Mouse (Mus musculus) activated CD4-positive, CD25-positive, alpha-beta regulatory T cell (primary cell): Measurements from ENCODE around the gene Acat3. TPM values are rescaled to one million over a fixed set of nuclear protein-coding genes. Genes with fewer than 3 reads are reported as not detected.

Experiments
- polyA plus RNA-seq, 2 experiments: library from polyadenylated mRNA; unstranded; fragments of 100-300 nt; shearing (Covaris generic); gene quantifications; one replicate each; pipeline ENCODE4 v1.2.1; 2017

Acat3 gene
- 1 to 10 TPM in 1 of 2 experiments, under 1 TPM in 1; 0.35 to 4.4 TPM for polyA plus RNA-seq

GRCm38 (mm10) chr17:12940151-12940805 is at the start of gene Acat3:
Gene Acat3 (minus strand): TSS chr17:12940600.

DNA sequence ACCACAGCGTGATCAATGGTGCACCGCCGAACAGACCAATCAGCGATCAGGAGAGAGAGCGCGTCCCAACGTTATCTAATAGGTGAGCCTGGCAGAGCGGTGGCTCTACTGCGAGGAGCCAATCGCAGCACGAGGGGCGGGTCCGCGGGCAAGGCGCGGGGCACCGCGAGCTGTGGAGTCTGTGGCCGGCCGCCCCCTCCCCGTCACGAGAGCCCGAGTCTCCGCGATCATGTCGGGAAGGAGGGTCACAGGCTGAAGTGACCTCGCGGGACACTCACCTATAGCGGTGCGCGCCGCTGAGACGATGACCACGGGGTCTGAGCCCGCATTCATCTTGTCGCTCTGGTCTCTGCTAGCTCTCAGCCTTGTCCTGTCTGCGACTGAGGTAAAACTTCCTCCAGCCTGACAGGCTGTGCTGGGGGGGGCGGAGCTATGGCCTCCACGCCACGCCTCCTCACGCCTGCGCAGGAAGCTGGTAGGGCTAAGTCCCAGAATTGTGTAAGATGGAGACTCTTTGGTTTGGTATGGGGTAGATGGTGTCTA is 20.0 kb upstream of the Acat3 start, which contains the start of gene Acat2:
Gene Acat2 (minus strand): TSS at position 417 of the 543 bp plus-strand sequence.

GRCm38 (mm10) chr17:12915881-12916583 is 24.4 kb downstream of the Acat3 start, which contains the start of gene Mrpl18:
Gene Mrpl18 (minus strand): TSS chr17:12916345.

DNA sequence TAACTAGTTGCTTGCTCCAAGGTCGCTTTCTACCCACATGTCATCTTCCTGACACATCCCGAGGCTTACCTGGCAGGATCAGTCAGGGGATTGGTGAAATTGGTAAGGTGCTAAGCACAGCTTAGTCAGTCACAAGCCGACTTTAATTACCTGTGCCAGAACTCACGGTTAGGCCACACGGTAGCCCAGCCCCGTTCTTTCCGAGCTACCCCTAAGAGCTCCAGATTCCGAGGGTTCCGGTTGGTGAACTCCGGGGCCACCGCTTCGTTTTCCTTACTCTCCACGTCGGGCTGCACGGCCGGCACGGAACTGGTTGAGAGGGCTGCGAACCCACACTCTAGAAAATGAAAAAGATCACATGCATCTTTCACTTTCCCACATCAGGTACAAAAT is 24.9 kb downstream of the Acat3 start, which contains the start of gene Tcp1:
Gene Tcp1 (plus strand): TSS at position 214 of the 393 bp plus-strand sequence.

DNA sequence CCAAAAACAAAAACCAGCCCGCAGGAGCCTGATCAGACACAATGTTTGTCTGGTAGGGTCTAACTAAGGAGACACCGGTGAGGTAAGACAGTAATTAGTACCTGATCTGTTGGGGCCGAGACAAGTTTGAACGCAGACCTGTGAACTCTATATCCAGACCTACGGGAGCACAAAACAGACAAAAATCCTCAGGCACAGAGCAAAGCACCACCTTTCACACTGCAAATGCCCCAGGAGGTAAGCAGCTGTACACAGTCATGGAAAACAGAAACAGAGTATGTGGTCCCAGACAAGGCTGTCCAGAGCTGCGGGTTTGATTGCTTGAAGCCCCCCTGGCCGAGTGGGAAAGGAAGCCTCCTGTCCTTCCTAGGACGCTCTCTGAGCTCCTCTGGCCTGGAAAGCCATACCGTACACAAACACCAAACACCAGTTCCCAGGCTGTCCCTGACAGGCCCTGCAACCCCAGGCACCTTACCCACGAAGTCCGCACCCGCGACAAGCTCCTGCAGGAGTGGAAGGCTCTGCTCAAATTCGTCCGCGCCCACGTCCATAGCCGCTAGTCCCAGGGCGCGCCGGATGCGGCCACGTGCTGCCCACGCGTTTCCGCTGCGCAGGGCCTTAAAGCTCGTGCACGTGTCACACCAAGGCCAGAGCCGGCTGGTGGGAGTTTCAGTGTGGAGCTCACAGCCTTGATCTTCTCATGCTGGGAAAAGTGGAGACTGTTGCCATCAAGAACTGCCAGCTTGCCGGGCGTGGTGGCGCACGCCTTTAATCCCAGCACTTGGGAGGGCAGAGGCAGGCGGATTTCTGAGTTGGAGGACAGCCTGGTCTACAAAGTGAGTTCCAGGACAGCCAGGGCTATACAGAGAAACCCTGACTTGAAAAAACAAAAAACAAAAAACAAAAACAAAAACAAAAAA is 30.8 kb downstream of the Acat3 start, which contains the start of gene Pnldc1:
Gene Pnldc1 (minus strand): TSS at position 870 of the 920 bp plus-strand sequence.

DNA sequence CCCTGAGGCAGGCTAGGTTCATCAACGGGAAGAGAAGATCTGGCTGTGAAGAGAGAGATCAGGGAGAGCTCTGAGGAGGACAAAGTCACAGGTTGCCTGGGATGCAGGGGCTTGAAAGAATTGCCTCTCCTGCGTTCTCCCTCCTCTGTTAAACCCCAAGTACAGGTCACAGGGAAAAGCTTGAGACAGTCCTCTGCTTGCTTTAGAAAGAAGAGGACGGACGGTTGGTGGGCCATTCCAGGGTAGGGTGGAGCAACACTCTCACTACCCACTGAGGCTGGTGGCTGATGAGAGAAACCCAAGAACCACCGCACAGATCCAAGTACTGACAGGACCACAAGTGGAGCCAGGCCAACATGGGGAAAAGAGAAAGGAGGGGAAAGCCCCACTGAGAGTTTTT is 64.7 kb downstream of the Acat3 start, which contains the start of gene Mrgprh:
Gene Mrgprh (plus strand): TSS at position 301 of the 400 bp plus-strand sequence.

Other genes with a start within 250 kb of the Acat3 start
- 10 to 100 TPM; 36.0 to 37.5 TPM for gene Igf2r, start 170.9 kb downstream of the Acat3 start, polyA plus RNA-seq
- not detected for gene Mas1, start 72.5 kb downstream of the Acat3 start, polyA plus RNA-seq
- not detected for gene Mrgprh, start 64.6 kb downstream of the Acat3 start, polyA plus RNA-seq
- under 1 TPM; 0.67 to 0.85 TPM for gene Pnldc1, start 30.4 kb downstream of the Acat3 start, polyA plus RNA-seq
- 100 to 1,000 TPM; 188 to 268 TPM for gene Tcp1, start 24.9 kb downstream of the Acat3 start, polyA plus RNA-seq
- 100 to 1,000 TPM; 145 to 152 TPM for gene Mrpl18, start 24.3 kb downstream of the Acat3 start, polyA plus RNA-seq
- 10 to 100 TPM; 33.7 to 49.3 TPM for gene Acat2, start 20.1 kb upstream of the Acat3 start, polyA plus RNA-seq
- gene Wtap, start 53.6 kb upstream of the Acat3 start, polyA plus RNA-seq, result 10 to 100 TPM; 87.4 to 88.3 TPM
- 100 to 1,000 TPM; 107 to 120 TPM for gene Sod2, start 66.2 kb upstream of the Acat3 start, polyA plus RNA-seq
- not detected for gene Gpr31b, start 111.7 kb upstream of the Acat3 start, polyA plus RNA-seq
- gene Tcp10b, start 120.5 kb upstream of the Acat3 start, polyA plus RNA-seq, result under 1 TPM in 1 of 2 experiments, not detected in 1; 0.64 TPM
- under 1 TPM in 1 of 2 experiments, not detected in 1; 0.09 TPM for gene Unc93a, start 191.2 kb upstream of the Acat3 start, polyA plus RNA-seq